Mouse (Mus musculus): ENCODE measurements around the gene Smim4.

DNA sequence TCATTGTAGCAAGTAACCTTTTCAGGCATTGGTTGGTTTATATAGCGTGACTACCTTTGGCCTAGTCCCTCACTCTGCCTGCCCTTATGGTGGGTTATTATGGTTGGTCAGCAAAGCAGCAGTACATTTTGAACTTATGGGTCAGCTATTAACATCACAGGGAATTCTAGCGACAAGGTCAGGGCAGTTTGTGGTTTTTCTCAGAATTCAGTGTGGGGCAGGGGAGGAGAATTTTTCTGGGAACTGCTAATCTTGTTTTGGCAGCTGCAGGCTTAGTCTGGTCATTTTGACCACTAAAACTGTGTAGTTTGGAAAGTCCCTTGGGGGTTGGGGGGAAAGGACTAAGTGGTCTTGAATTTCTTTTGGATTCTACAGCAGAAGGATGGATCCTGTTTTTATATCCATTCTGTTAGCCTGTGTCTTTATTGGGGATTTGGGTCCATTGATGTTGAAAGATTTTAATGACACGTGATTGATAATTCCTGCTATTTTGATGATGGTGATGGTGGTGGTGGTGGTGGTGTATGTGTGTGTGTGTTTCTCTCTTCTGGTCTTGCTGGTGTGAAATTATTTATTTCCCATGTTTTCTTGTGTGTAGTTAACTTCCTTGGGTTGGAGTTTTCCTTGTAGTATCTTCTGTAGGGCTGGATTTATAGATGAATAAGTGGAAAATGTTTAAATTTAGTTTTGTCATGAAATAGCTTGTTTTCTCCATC, 49.3 kb downstream of the Smim4 start:
- TF ChIP-seq CTCF (IDR thresholded peaks at IDR 0.05; ENCODE audit: borderline replicate concordance, control insufficient read depth, extremely low read depth, insufficient read depth, low read length, poor library complexity) (no peak), POLR2A (IDR thresholded peaks at IDR 0.05; ENCODE audit: control insufficient read depth, extremely low read depth, insufficient read depth, low read length, poor library complexity) (no peak)

Data from thymus, adult 2 months (tissue).